Mouse (Mus musculus): ENCODE data around the gene Vps33a. TPM values are rescaled to one million over a fixed set of nuclear protein-coding genes. Genes with fewer than 3 reads are reported as not detected.

Vps33a gene
- polyA plus RNA-seq, 1 experiment from 2014 or later: 41.2 TPM

GRCm38 (mm10) chr5:123489935-123490334 is 82.9 kb downstream of the Vps33a start:
- Histone ChIP-seq H3K4me3 (no peak overlapping the region), H3K4me2 (replicated peaks) (no peak overlapping the region), H3K9ac (replicated peaks) (no peak overlapping the region), H3K27ac (replicated peaks) (no peak overlapping the region), H3K27me3 (no peaks in the 10 kb centered on the region), H3K9me3 (no peaks in the 10 kb centered on the region), H3K36me3 (no peaks in the 10 kb centered on the region), H3K4me1 (peaks cover 5% of the 10 kb centered on the region)
- ATAC-seq (replicated peaks): no peak
- WGBS: 75% methylated on average over 9 of the region's 9 CpGs

- no peaks in the 10 kb centered on the region for H3K27me3 ChIP-seq
- no peaks in the 10 kb centered on the region for H3K9me3 ChIP-seq
- no peaks in the 10 kb centered on the region for H3K36me3 ChIP-seq
- no peak for ATAC-seq (replicated peaks)
- no peak within 1 kb of the TSS for H3K27ac ChIP-seq (replicated peaks)
- H3K4me3 ChIP-seq: peak within 1 kb of the TSS; percentile 20; the same call in 1 of the 2 replicates
- H3K9ac ChIP-seq (replicated peaks): no peak within 1 kb of the TSS
- peaks cover 5% of the 10 kb centered on the region for H3K4me1 ChIP-seq
- WGBS: 5% methylated on average over 25 of the region's 25 CpGs
- peak within 1 kb of the TSS; percentile 31 for H3K4me2 ChIP-seq (replicated peaks)
Observed at GRCm38 (mm10) chr5:123489112-123489785, 83.6 kb downstream of the Vps33a start, which contains the start of the genes Lrrc43 and Il31. Gene Lrrc43 (plus strand): TSS chr5:123489305. Gene Il31 (minus strand): TSS chr5:123489489.

GRCm38 (mm10) chr5:123487659-123488395 is 85.0 kb downstream of the Vps33a start:
- 87% methylated on average over 11 of the region's 11 CpGs for WGBS
- Histone ChIP-seq H3K4me3 (no peak overlapping the region), H3K27ac (replicated peaks) (no peak overlapping the region), H3K9me3 (no peaks in the 10 kb centered on the region), H3K4me1 (peaks cover 5% of the 10 kb centered on the region), H3K27me3 (no peaks in the 10 kb centered on the region), H3K4me2 (replicated peaks) (no peak overlapping the region), H3K36me3 (no peaks in the 10 kb centered on the region), H3K9ac (replicated peaks) (no peak overlapping the region)
- ATAC-seq (replicated peaks): no peak

Small RNAs within 50 kb of the gene (microRNA-seq; reads per million reads assigned to microRNA genes)
- gene Mir7647: 1.5 reads per million

Other genes starting within 250 kb of the Vps33a start
- 80.6 and 89.3 TPM in 2 replicates for gene Bcl7a, start 229.2 kb downstream of the Vps33a start, polyA plus RNA-seq (2015; fragmentation: Nextera tagmentation; extraction: Ambion mirVana)
- gene Mlxip, start 178.2 kb downstream of the Vps33a start, polyA plus RNA-seq (2015; fragmentation: Nextera tagmentation; extraction: Ambion mirVana): 16.9 and 17.0 TPM in 2 replicates
- gene Lrrc43, start 83.7 kb downstream of the Vps33a start, polyA plus RNA-seq (2015; fragmentation: Nextera tagmentation; extraction: Ambion mirVana): 0.36 and 0.83 TPM in 2 replicates
- gene Il31, start 83.5 kb downstream of the Vps33a start, polyA plus RNA-seq (2015; fragmentation: Nextera tagmentation; extraction: Ambion mirVana): not detected in 2 replicates
- gene B3gnt4, start 62.6 kb downstream of the Vps33a start, polyA plus RNA-seq (2015; fragmentation: Nextera tagmentation; extraction: Ambion mirVana): 0.87 and 1.7 TPM in 2 replicates
- gene Diablo, start 48.9 kb downstream of the Vps33a start, polyA plus RNA-seq (2015; fragmentation: Nextera tagmentation; extraction: Ambion mirVana): 113 and 119 TPM in 2 replicates
- 3.8 and 4.0 TPM in 2 replicates for gene Gm49027, start 47.5 kb downstream of the Vps33a start, polyA plus RNA-seq (2015; fragmentation: Nextera tagmentation; extraction: Ambion mirVana)
- gene Clip1, start 111.6 kb upstream of the Vps33a start, polyA plus RNA-seq (2015; fragmentation: Nextera tagmentation; extraction: Ambion mirVana): 80.0 and 84.5 TPM in 2 replicates
- gene Zcchc8, start 148.1 kb upstream of the Vps33a start, polyA plus RNA-seq (2015; fragmentation: Nextera tagmentation; extraction: Ambion mirVana): 83.7 and 87.8 TPM in 2 replicates
- gene Rsrc2, start 176.4 kb upstream of the Vps33a start, polyA plus RNA-seq (2015; fragmentation: Nextera tagmentation; extraction: Ambion mirVana): 147 and 151 TPM in 2 replicates
- gene Kntc1, start 176.7 kb upstream of the Vps33a start, polyA plus RNA-seq (2015; fragmentation: Nextera tagmentation; extraction: Ambion mirVana): 12.7 and 14.6 TPM in 2 replicates

Measured in forebrain, embryonic 15.5 days (tissue).